Mouse (Mus musculus): ENCODE data around the gene Tmem170b. TPM values are rescaled to one million over a fixed set of nuclear protein-coding genes. Genes with fewer than 3 reads are reported as not detected.
A peak's percentile ranks its signal among the peaks of the same experiment; 100 is the strongest.

The Tmem170b gene
- total RNA-seq (2017) = 17.6 to 20.1 TPM (median 18.7 TPM) in 3 replicates

GRCm38 (mm10) chr13:41605099-41606010 is at the start of gene Tmem170b:
TSS of gene Tmem170b (plus strand) at chr13:41605907.
- peak; percentile 74 for ATAC-seq (replicated peaks; ENCODE audit: insufficient number of reproducible peaks, low FRiP score, low TSS enrichment, poor library complexity, severe bottlenecking)

GRCm38 (mm10) chr13:41561024-41561423 is 44.7 kb upstream of the Tmem170b start:
- no peak for ATAC-seq (replicated peaks; ENCODE audit: insufficient number of reproducible peaks, low FRiP score, low TSS enrichment, poor library complexity, severe bottlenecking)

GRCm38 (mm10) chr13:41568421-41568820 is 37.3 kb upstream of the Tmem170b start:
- no peak for ATAC-seq (replicated peaks; ENCODE audit: insufficient number of reproducible peaks, low FRiP score, low TSS enrichment, poor library complexity, severe bottlenecking)

- ATAC-seq (replicated peaks; ENCODE audit: insufficient number of reproducible peaks, low FRiP score, low TSS enrichment, poor library complexity, severe bottlenecking) = no peak
Observed at GRCm38 (mm10) chr13:41568926-41569325, 36.8 kb upstream of the Tmem170b start.

- ATAC-seq (replicated peaks; ENCODE audit: insufficient number of reproducible peaks, low FRiP score, low TSS enrichment, poor library complexity, severe bottlenecking) = no peak
Observed at GRCm38 (mm10) chr13:41569776-41570175, 35.9 kb upstream of the Tmem170b start.

GRCm38 (mm10) chr13:41571368-41572350 is 34.0 kb upstream of the Tmem170b start:
- peak; percentile 87 for ATAC-seq (replicated peaks; ENCODE audit: insufficient number of reproducible peaks, low FRiP score, low TSS enrichment, poor library complexity, severe bottlenecking)

- ATAC-seq (replicated peaks; ENCODE audit: insufficient number of reproducible peaks, low FRiP score, low TSS enrichment, poor library complexity, severe bottlenecking) = no peak
Observed at GRCm38 (mm10) chr13:41572351-41572735, 33.4 kb upstream of the Tmem170b start.

- no peak for ATAC-seq (replicated peaks; ENCODE audit: insufficient number of reproducible peaks, low FRiP score, low TSS enrichment, poor library complexity, severe bottlenecking)
Observed at GRCm38 (mm10) chr13:41573126-41573846, 32.4 kb upstream of the Tmem170b start.

GRCm38 (mm10) chr13:41581058-41581457 is 24.6 kb upstream of the Tmem170b start:
- ATAC-seq (replicated peaks; ENCODE audit: insufficient number of reproducible peaks, low FRiP score, low TSS enrichment, poor library complexity, severe bottlenecking) = no peak

GRCm38 (mm10) chr13:41583666-41584357 is 21.9 kb upstream of the Tmem170b start:
- no peak for ATAC-seq (replicated peaks; ENCODE audit: insufficient number of reproducible peaks, low FRiP score, low TSS enrichment, poor library complexity, severe bottlenecking)

- no peak for ATAC-seq (replicated peaks; ENCODE audit: insufficient number of reproducible peaks, low FRiP score, low TSS enrichment, poor library complexity, severe bottlenecking)
Observed at GRCm38 (mm10) chr13:41584358-41584680, 21.4 kb upstream of the Tmem170b start.

- no peak for ATAC-seq (replicated peaks; ENCODE audit: insufficient number of reproducible peaks, low FRiP score, low TSS enrichment, poor library complexity, severe bottlenecking)
Observed at GRCm38 (mm10) chr13:41584896-41585295, 20.8 kb upstream of the Tmem170b start.

- ATAC-seq (replicated peaks; ENCODE audit: insufficient number of reproducible peaks, low FRiP score, low TSS enrichment, poor library complexity, severe bottlenecking) = peak; percentile 76
Observed at GRCm38 (mm10) chr13:41596678-41597077, 9.0 kb upstream of the Tmem170b start.

GRCm38 (mm10) chr13:41599977-41600376 is 5.7 kb upstream of the Tmem170b start:
- peak; percentile 88 for ATAC-seq (replicated peaks; ENCODE audit: insufficient number of reproducible peaks, low FRiP score, low TSS enrichment, poor library complexity, severe bottlenecking)

GRCm38 (mm10) chr13:41601056-41601455 is 4.7 kb upstream of the Tmem170b start:
- no peak; the same call in 1 of the 2 replicates for ATAC-seq (replicated peaks; ENCODE audit: insufficient number of reproducible peaks, low FRiP score, low TSS enrichment, poor library complexity, severe bottlenecking)

- ATAC-seq (replicated peaks; ENCODE audit: insufficient number of reproducible peaks, low FRiP score, low TSS enrichment, poor library complexity, severe bottlenecking) = no peak
Observed at GRCm38 (mm10) chr13:41603921-41604466, 1.7 kb upstream of the Tmem170b start.

- ATAC-seq (replicated peaks; ENCODE audit: insufficient number of reproducible peaks, low FRiP score, low TSS enrichment, poor library complexity, severe bottlenecking) = no peak
Observed at GRCm38 (mm10) chr13:41606081-41607000, 634 bp downstream of the Tmem170b start.

All from monocyte, adult 5-6 weeks (primary cell).